ENCODE assay signal across 15 mouse cellular contexts in genomic region chr11:90117664-90118295, GRCm38 (mm10).
DNase-seq lines count a peak whose midpoint lies in the region; ATAC-seq and TF ChIP-seq lines count a peak whose summit lies in the region.
"Had no signal": no experiment of that assay in that cellular context is flagged by ENCODE, and none has a peak within 500 bp of the region (broad histone marks: within the 10 kb centered on the region; RNA-seq: fewer than 3 reads in every experiment).

No protein-coding gene starts in this region.

- no peak for ATAC-seq in heart, embryonic 13.5 days (ENCODE audit: extremely low read depth, insufficient number of reproducible peaks, low FRiP score, low TSS enrichment)
- no peak for ATAC-seq in kidney, embryonic 16.5 days (ENCODE audit: low FRiP score, low TSS enrichment)
- ATAC-seq: forebrain, postnatal 0 days had no signal

- peaks cover 10% of the 10 kb centered on the region; the same call in 1 of the 2 replicates for H3K4me1 ChIP-seq in heart, embryonic 13.5 days
- H3K4me1 ChIP-seq in kidney, embryonic 16.5 days (ENCODE audit: insufficient read depth, low read length), result peaks cover 14% of the 10 kb centered on the region
- H3K4me1 ChIP-seq in lung, adult 2 months (ENCODE audit: control insufficient read depth, insufficient read depth, low read length), result peaks cover 17% of the 10 kb centered on the region

- H3K4me3 ChIP-seq in heart, embryonic 13.5 days, result no peak overlapping the region
- H3K4me3 ChIP-seq in kidney, embryonic 16.5 days (ENCODE audit: low read length), result no peak overlapping the region
- no peak overlapping the region for H3K4me3 ChIP-seq in lung, adult 2 months (replicated peaks; ENCODE audit: extremely low read depth, low read depth, low read length)
- H3K4me3 ChIP-seq: hindbrain, embryonic 10.5 days; midbrain, embryonic 10.5 days; neural tube, embryonic 15.5 days had no signal

- TF ChIP-seq CTCF in lung, adult 2 months (IDR thresholded peaks at IDR 0.05; ENCODE audit: insufficient read depth, low read length), result no peak

- H3K27ac ChIP-seq in heart, embryonic 13.5 days (replicated peaks), result peak overlapping the region; percentile 70
- H3K27ac ChIP-seq in kidney, embryonic 16.5 days (ENCODE audit: low read length), result peak overlapping the region; percentile 72; the same call in 1 of the 2 replicates
- H3K27ac ChIP-seq: neural tube, embryonic 15.5 days had no signal

- whole genome bisulfite sequencing in heart, embryonic 13.5 days, result 51% methylated on average over 5 of the region's 5 CpGs
- 61% methylated on average over 5 of the region's 5 CpGs for WGBS in kidney, embryonic 16.5 days
- WGBS in lung, adult 2 months, result 42% methylated on average over 5 of the region's 5 CpGs

- intact Hi-C loops in heart, postnatal 36 days (cut with DNase I), result loop anchor here (1.0 kb wide), 1 partner anchor 34 kb away; no protein-coding TSS in a partner anchor
- intact Hi-C loops in left cerebral cortex, postnatal 36 days (cut with DNase I), result no loop called here

- H3K36me3 ChIP-seq in heart, embryonic 13.5 days, result no peaks in the 10 kb centered on the region
- H3K36me3 ChIP-seq in kidney, embryonic 16.5 days (ENCODE audit: insufficient read depth, low read length), result no peaks in the 10 kb centered on the region
- H3K36me3 ChIP-seq: hindbrain, embryonic 10.5 days; midbrain, embryonic 10.5 days; neural tube, embryonic 15.5 days had no signal

- no peaks in the 10 kb centered on the region for H3K27me3 ChIP-seq in heart, embryonic 13.5 days (replicated peaks)
- H3K27me3 ChIP-seq in kidney, embryonic 16.5 days (ENCODE audit: insufficient read depth, low read length), result no peaks in the 10 kb centered on the region
- H3K27me3 ChIP-seq: neural tube, embryonic 15.5 days had no signal

- H3K9me3 ChIP-seq in heart, embryonic 13.5 days, result no peaks in the 10 kb centered on the region
- no peaks in the 10 kb centered on the region for H3K9me3 ChIP-seq in kidney, embryonic 16.5 days (ENCODE audit: low read length)
- H3K9me3 ChIP-seq: hindbrain, embryonic 10.5 days; midbrain, embryonic 10.5 days; neural tube, embryonic 15.5 days had no signal

- H3K4me2 ChIP-seq in heart, embryonic 13.5 days, result no peak overlapping the region
- 0 out of 2 replicates have a peak overlapping the region, but pooled peaks have one; percentile 35 for H3K4me2 ChIP-seq in kidney, embryonic 16.5 days (replicated peaks; ENCODE audit: low read depth, low read length)
- H3K4me2 ChIP-seq: neural tube, embryonic 15.5 days had no signal

- H3K9ac ChIP-seq in heart, embryonic 13.5 days, result no peak overlapping the region
- H3K9ac ChIP-seq in kidney, embryonic 16.5 days (replicated peaks; ENCODE audit: low read length), result no peak overlapping the region
- H3K9ac ChIP-seq: forebrain, postnatal 0 days; neural tube, embryonic 15.5 days had no signal

- TF ChIP-seq POLR2A in lung, adult 2 months (IDR thresholded peaks at IDR 0.05; ENCODE audit: borderline replicate concordance, extremely low read depth, low read depth, low read length), result peak; percentile 50; the same call in 1 of the 2 replicates

- DNase-seq in heart, postnatal 36 days, result no peak
- DNase-seq in kidney, postnatal 36 days, result no peak
- DNase-seq in lung, adult 2 months, result no peak
- DNase-seq in lung, postnatal 36 days, result peak; percentile 78
- DNase-seq in cerebellum, adult 11 months, result no peak
- DNase-seq in left cerebral cortex, postnatal 36 days (ENCODE audit: low spot score in 2 of 2), result no peak
- DNase-seq: cerebellum, adult 11-12 months; forebrain, postnatal 0 days; kidney, adult 18-20 months; thymus, postnatal 14 days had no signal
